Mouse (Mus musculus) cerebellum, adult 11-12 months (tissue): ENCODE results near the gene Mfsd9.
"Not testable (repeated sequence)": the region's sequence is repeated elsewhere in the genome, so short reads cannot be mapped to it uniquely, and the experiment has no call there.

ENCODE experiments used
- DNase-seq: peaks from one replicate; pipeline ENCODE4 v3.0.0; 2022

The Mfsd9 gene

DNA sequence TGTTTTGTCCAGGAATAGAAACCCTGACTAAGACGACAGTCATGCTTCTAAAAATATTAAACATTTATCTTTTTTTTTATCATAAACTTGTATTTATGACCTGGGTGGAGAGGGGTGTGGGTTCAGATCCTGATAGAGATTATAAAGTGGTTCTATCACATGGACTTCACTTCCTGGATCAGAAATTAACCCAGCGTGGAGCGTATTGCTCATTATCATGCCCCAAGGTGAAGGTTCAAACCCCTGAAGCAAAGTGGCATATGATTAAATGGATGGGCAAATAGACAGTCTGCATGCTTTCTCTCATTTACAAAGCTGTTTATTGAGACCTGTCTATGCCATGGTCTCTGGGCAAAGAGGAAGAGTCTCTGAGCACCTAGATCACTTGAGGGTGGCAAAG lies 13.7 kb downstream of the Mfsd9 start:
- no peak for DNase-seq

DNA sequence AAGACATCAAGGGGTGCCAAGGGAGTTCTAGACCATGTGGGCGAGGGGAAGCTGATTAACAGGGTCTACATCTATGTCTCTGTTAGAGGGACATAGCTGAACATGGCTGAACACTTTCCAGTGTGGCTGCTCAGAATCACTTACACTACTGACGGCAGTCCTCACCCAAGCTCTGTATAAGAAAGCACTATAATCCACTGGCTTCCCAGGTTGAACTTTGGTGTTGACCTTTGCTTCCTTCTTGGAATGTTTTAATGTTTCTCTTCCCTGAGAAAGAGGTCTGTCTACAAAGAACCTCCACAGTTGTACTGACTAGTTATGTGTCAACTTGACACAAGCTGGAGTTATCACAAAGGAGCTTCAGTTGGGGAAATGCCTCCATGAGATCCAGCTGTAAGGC lies 14.4 kb downstream of the Mfsd9 start:
- no peak for DNase-seq

DNA sequence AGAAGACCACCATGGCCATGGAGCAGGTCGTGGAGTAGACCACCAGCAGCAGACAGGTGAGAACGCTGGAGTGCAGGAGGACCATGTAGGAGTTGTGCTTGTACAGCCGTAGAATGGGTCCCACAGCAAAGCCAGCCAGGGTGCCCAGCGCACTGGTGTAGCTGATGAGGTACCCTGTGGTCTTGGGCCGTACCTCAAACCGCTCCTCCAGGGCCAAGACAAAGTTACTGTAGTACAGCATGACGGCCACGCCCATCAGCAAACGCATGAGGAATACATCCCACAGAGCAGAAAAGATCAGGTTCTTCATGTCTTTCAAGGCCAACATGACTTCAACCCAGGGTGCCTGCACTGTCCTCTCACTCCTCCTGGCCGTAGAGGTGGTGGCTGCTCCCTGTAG lies 16.4 kb downstream of the Mfsd9 start:
- DNase-seq, result no peak

DNA sequence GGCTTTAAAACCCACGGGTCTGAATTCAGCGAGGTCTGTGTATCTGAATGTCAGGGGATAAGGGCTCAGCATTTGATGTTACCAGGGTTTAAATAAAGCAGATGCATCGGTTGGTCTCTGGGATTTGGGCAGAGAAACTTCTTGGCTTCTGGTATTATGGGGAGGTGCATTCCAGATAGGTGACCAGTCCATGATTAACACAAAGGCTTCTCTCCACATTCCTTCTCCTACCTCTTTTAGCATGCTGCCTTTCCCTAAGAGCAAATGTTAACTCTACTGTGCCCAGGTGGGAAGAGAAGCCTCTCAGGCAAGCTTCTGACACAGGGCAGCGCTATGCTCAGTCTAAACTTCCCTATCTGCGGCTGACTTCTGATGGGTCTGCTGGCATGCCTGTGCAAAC lies 17.3 kb downstream of the Mfsd9 start:
- DNase-seq, result no peak

DNA sequence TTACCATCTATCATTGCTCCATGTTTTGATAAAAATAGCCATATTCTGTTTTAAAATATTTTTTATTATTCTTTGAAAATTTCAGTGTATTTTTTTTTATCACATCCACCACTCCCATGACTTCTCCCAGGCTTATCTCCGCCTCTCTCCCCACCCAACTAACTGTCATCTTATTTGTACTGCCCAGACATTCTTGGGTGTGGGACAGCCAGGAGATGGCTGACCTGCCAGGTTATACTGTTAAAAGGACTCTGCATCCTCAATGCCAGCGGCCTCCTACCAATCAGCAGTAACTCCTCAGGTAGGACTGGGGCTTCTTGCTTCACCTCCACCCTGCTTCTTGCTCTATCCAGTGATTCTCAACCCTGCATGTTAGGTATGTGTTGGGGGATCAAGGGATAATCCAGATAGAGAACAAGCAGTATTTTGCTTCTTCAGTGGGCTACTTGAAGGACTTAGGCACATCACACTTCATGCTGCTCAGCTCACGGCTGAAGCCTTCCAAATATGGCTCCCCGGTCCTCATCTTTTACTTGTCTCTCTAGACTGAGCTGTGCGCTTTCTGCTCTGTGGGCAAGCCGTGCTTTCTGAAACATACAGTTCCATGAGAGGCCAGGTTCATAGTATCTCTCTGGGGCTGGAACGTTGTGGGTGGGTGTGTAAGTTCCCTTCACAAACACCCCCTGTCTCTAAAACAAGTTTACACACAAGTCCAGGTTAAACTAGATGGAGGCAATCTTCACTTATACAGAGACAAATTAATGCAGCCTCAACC lies 19.1 kb downstream of the Mfsd9 start:
- no peak for DNase-seq

DNA sequence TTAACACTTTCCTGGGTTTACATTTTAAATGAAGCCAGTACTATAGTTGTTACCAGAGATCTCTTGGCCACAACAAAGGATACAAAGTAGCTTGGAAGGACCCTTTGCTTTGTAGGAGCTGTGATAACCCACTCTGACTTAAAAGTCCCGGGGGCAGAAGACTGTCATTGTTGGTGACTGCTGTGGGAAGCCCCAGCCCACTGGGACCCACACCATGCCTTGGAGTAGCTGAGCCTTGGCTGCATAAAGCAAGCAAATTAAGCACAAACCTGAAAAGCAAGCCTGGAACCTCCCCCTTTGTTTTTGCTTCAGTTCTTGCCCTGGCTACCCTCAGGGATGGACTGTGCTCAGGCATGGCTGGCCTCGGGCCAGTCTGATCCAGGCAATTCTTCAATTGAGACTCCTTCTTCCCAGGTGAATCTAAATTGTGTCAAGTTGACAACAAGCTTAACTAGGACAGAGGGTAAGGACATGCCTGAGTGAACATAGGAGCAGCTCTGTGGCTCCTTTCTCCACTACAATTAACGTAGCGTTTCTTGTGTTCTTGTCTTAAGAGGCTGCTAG lies 21.1 kb downstream of the Mfsd9 start:
- peak; percentile 8 for DNase-seq

DNA sequence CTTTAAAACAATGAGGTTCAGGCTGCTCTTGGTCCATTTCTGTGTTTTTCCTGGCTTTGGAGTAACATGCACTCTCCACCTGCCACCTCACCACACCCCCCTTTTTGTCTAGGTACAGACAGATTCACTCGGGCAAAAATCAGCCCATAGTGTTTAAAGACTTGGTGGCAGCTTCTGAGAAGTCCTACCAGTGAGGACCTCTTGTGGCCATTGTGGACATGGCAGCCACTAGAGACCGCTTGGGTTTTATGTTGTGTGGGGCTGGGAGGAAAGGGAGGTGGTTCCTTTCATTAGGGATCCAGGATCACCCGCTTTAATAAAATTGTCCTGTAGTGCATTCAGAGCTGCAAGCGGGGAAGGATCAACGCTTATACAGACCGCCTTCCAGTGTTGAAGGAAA lies 21.9 kb downstream of the Mfsd9 start:
- DNase-seq, result no peak

DNA sequence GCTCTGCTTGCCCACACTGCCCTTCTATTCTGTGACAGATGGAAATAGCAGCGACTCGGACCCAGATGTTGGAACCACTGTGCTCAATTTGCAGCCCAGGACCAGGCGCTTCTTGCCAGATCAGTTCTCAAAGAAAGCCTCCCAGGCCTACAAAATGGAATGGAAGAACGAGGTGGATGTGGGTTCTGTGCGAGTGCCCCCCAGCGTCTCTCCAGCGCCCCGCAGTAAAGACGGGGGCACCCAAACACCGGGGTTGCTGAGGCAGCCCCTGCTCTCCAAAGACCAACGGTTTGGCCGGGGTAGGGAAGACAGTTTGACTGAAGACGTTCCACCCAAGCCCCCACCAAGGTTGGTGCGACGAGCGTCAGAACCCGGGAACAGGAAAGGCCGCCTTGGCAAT lies 22.9 kb downstream of the Mfsd9 start:
- DNase-seq, result no peak

DNA sequence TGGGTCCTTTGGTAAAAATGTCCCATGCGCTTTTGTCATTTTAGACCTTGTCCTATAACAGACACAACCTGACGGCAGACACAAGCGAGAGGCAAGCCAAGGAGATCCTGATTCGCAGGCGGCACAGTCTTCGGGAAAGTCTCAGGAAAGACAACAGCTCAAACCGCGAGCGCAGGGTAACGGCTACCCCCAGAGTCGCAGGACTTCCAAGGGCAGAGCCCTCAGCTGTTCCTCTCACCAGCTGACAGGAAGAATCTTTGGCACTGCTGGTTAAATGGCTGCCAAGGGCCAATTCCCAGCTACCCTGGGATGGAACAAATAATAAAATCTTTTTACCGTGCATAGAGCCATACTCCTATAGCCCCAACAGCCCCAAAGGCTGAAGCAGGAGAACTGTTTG lies 25.0 kb downstream of the Mfsd9 start:
- no peak for DNase-seq

DNA sequence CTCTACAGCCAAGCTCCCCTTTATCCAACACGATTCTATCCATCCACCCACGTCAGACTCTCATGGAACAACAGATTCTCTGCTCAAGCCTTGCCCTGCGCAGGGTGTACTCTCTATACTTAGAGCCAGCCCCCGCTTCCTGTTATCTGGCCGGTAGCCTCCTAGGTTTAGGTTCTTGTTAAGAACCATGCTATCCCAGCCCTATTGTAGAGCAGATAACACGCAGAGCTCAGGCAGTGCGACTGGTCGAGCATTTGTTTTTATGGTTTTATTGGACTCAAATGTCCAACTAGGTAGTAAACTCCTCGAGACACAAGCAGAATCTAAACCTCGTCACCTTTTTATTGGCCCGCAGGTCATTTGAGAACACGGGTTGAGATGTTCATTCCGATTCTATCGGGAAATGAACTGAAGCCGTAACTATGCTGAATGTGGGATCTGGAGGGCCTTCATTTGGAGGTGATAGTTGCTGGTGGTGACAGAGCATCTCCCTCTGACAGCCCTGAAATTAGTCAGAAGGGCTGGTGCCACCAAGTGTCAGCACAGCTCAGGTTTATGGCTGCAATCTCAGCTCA lies 25.7 kb downstream of the Mfsd9 start:
- DNase-seq, result no peak

DNA sequence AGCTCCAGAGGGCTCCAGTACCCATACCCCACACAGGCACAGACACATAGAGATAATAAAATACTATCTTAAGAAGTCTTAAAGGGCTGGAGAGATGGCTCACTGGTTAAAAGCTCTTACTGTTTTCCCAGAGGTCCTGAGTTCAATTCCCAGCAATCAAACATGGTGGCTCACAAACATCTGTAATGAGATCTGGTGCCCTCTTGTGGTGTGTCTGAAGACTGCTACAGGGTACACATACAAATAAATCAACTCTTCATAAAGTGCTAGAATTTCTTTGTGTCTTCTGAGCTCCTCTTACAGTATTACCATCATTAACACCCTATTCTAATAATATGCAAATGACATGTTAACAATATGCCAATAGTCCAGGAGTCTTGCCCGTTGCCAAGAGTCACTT lies 26.4 kb downstream of the Mfsd9 start:
- no peak for DNase-seq

DNA sequence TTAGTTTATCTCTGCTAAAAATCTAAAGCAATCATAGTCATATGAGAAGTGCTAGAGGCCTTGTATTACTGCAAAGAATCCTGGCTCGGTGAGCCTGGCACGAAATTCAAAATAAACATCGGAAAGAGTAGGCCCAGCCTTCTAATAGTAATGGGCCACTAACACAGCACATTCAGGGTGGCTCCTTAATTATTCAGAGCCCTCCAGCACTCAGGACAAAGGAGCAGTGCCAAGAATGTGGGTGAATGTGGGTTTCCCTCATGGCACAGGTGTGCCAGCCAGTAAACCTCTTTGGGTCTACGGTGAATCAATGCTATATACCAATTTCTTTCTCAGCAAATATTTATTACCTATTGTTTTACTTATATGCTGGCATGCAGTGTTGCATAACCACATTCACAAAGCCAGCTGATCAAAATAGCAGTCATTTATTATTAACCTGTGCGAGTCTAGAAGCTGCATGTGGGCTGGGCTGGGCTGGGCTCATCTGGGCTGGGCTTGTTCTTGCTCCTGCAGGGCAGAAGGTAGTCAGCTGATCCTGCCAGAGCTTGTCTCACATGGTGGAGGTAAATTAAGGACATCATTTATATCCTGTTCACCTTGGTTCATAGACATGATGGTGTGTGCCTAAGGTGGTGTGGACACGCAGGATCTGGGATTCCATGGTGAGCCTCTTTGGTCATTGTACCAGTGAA lies 30.6 kb downstream of the Mfsd9 start:
- DNase-seq, result no peak

DNA sequence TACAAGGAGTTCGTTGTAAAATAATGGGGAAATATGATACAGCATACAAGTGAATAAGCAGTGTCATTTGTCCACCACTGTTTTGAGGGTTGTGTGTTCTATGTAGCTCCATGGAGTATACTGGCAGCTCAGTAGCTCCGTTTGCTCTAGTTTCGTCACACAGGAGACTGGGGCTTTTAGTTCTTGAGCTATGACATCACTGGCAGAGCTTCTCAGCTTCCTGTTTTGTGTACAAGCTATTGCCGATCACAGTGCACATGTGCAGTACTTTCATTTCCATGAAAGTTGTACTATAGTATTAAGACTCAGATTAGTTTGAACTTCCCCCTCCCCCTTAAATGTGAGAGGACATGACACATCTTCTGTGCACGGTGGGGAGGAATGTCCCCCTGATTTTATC lies 44.4 kb downstream of the Mfsd9 start:
- no peak for DNase-seq

DNA sequence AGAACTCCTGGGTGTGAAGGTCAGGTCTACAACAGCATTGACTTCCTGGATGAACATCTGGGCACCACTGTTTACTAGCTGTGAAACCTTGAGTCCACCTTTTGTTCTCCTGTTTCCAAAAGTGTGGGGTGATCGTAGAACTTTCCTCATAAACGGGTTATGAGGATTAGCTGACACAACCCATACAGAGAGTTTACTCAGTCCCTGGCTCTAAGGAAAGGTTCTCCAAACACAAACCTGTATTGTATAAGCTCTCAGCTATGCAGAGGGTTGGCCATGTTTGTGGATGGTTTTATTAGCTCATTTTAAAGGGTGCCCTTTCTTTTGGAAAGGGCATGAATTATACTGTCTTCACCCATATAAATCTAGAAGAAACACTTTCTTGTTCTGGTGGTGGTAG lies 49.7 kb downstream of the Mfsd9 start:
- DNase-seq, result no peak

DNA sequence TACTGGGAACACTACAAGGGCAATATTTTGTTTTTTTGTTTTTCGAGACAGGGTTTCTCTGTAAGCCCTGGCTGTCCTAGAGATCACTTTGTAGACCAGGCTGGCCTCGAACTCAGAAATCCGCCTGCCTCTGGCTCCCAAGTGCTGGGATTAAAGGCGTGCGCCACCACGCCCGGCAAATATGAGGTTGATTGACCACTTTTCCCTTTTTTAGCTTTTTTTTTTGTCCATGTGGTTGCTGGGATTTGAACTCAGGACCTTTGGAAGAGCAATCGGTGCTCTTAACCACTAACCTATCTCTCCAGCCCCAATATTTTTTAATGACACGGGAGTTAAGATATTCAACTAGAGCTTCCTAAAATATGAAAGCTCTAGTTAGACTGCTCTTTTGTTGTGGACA lies 52.2 kb downstream of the Mfsd9 start:
- DNase-seq, result not testable (repeated sequence)

DNA sequence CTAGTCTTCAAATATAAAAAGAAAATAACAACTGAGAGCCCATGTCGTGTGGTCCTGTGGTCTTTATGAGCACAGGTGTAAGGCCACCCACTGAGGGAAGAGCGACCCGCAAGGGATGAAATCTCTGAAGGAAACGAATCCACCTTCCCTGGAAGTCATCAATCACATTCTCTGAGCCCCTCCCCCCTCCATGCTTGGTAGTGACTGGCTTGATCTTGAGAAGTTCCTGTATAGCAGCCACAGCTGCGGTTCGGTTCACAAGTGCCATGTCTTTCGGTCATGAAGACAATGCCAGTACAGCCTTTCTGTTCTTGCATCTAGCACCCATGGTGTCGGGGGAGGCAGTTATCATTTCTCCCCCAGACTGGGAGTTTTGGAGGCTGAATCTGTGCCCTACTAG lies 52.8 kb downstream of the Mfsd9 start:
- DNase-seq, result no peak

DNA sequence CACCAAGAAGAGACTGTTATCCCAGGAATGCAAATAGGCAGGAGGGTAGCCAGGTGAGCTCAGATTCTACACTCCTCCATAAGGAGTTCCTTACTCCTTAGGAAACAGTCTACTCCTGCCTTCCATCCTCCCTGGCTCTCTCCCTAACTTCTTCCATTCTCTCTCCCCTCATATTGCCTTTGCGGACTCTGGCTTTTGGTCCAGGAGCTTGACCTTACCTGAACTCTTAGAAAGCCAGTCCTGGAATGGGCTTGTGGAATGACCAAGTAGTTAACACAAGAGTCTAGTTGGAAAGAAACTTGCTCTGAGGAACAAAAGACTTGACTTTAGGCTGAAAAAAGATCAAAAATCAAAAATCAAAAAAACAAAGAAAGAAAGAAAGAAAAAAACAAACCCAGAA lies 61.9 kb downstream of the Mfsd9 start:
- no peak for DNase-seq

DNA sequence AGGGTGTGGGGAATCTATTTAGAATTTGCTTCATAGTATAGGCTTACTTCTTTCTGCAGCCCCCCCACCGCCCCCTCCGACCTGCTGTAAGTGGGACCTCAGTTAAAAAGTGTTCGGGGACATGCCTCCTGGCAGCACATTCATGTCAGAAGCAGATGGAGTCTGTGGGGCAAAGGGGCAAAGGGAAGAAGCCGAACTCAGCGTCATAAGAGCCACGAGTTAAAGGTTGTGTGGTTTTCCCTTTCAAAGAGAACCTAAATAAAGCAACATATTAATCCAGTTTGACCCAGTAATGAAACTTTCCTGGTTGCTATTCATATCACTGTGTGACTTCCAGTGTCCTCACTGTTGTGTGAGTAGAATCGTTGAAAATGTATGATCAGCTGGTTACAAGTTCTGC lies 63.1 kb downstream of the Mfsd9 start:
- DNase-seq, result no peak

DNA sequence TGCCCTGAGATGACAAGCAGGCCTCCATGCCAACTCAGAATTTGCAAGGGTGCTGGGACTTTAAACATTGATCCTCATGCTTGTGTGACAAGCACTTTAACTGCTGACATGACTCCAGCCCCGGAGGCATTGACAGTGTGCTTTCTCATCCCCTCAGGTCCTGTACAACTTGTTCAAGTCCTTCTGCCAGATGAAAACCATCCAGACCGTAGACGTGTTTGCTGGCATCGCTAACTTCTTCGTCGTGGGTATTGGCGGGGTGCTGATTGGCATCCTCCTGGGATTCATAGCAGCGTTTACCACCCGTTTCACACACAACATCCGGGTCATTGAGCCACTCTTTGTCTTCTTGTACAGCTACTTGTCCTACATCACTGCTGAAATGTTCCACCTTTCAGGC lies 64.4 kb downstream of the Mfsd9 start:
- no peak for DNase-seq
